Mouse (Mus musculus): ENCODE results near the gene Snx15.

Gene Snx15

DNA sequence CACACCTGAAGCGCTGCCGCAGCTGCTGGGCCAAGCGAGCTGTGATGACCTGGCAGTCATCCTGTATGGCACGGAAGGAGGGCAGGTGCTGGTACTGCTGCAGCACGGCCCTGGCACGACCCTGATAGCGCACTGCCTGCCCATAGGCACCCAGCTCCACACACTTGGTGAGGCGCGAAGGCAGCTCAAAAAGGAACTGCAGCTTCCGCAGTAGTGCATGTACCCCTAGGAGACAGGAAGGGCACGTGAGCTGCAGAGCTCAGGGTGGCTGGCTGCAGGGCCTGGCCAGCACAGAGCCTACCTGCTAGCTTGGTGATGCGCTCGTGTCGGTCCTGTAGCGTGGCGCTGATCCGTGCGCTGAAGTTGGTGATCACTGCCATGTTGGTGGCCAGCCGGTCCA lies 56.8 kb downstream of the Snx15 start:
- no peak for DNase-seq (ENCODE audit: low spot score in 2 of 2)

DNA sequence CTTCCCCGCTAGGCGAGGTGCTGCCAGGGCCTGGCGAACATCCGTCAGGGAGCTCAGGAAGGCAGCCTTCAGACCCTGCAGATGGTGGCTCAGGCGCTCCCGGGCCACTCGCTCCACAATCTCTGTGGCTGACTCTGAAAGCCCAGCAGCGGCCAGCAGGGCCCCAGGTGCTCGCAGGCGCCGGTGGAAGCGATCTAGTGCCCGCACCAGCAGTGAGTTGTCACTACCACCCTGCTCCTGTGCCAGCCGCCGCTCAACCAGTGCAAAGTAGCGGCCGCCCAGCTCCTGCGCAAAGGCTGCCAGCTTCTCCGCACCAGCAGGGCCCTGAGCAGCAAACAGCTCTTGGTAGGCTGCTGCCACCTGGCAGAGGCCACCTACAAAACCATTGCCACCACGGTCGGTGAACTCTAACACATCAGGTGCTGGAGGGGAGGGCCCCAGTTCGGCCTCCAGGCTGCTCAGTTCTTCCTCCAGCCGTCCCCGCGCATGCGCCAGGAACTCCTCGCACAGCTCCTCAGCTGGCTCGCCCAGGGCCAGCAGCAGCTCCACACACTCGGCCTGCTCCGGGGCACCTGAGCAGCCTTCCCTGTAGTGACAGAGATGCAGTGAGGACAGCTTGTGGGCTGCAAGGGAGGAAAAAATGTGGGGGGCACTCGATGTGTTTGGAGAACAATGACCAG lies 57.4 kb downstream of the Snx15 start:
- DNase-seq (ENCODE audit: low spot score in 2 of 2), result no peak

DNA sequence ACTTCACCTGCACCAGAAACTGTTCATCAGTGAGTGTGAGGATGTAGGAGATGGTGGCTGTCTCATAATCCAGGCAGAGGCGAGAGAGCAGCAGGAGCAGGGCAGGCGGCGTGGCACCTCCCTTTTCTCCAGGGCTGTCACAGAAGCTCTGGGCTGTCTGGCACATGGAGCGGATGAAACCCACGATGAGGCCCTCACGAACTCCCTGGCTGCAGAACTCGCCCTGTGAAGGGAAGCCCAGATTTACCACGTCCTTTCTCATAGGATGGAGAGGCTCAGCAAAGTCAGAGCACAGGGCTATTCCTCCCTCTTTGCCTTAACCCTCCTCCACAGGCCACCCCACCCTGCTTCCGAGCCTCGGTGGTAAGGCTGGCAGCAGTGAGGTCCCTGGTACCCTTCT lies 58.3 kb downstream of the Snx15 start:
- no peak for DNase-seq (ENCODE audit: low spot score in 2 of 2)
